Mouse (Mus musculus) spleen, adult 2 months (tissue): ENCODE results near the gene Ice2.

ENCODE experiments used
- CTCF ChIP-seq: fragments of 200-500 bp; IDR thresholded peaks from 2 replicates; pipeline ENCODE4 v1.5.1; 2011; ENCODE audit warnings: mild to moderate bottlenecking, inconsistent platforms; ENCODE audit not compliant: insufficient read depth, insufficient read length, insufficient replicate concordance; ENCODE audit errors: extremely low read depth
- POLR2A ChIP-seq: fragments of 200-500 bp; IDR thresholded peaks from 2 replicates; pipeline ENCODE4 v1.6.1; 2011; ENCODE audit warnings: low read depth, low read length, inconsistent platforms

DNA sequence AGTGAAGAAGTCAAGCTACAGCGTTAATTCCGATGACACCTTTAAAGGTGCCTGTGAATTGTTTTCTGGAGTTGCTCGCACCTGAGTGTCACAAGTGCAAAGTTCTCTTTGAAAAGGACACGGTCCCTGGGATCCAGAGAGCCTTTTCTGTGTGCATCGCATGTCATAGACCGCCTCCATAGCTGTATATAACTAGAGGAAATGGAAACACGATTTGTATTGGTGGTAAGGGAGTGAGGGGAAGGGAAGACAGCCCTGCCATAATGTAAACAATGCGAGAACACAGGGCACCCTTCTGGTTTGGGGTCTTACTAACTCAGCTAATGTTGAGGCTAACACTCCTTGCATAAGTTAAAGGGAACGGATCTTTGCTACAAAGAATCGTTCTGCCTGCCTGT, 746 bp downstream of the Ice2 start:
- TF ChIP-seq CTCF (no peak), POLR2A (no peak)
